Mouse (Mus musculus) megakaryocyte progenitor cell, adult 5-6 weeks (primary cell): ENCODE measurements around the gene Gm10961. TPM values are rescaled to one million over a fixed set of nuclear protein-coding genes. Genes with fewer than 3 reads are reported as not detected.

Experiments used
- ATAC-seq: replicated peaks from 2 replicates; pipeline ENCODE4 v1.8.0; 2016; ENCODE audit warnings: mild to moderate bottlenecking, moderate TSS enrichment, inconsistent platforms; ENCODE audit not compliant: poor library complexity
- total RNA-seq, 2 experiments: library from RNA; stranded (forward) in 1 of 2; stranded (reverse) in 1 of 2; fragments of 157-497, 149-512 nt in 1 of 2; fragments of 200-1000 nt in 1 of 2; gene quantifications; 2 replicates each; pipeline versions ENCODE4 v1.2.3 to v1.2.4; 2015 to 2017

The Gm10961 gene
- total RNA-seq (2015) (not detected in 2 replicates), total RNA-seq (2017) (not detected in 2 replicates)

DNA sequence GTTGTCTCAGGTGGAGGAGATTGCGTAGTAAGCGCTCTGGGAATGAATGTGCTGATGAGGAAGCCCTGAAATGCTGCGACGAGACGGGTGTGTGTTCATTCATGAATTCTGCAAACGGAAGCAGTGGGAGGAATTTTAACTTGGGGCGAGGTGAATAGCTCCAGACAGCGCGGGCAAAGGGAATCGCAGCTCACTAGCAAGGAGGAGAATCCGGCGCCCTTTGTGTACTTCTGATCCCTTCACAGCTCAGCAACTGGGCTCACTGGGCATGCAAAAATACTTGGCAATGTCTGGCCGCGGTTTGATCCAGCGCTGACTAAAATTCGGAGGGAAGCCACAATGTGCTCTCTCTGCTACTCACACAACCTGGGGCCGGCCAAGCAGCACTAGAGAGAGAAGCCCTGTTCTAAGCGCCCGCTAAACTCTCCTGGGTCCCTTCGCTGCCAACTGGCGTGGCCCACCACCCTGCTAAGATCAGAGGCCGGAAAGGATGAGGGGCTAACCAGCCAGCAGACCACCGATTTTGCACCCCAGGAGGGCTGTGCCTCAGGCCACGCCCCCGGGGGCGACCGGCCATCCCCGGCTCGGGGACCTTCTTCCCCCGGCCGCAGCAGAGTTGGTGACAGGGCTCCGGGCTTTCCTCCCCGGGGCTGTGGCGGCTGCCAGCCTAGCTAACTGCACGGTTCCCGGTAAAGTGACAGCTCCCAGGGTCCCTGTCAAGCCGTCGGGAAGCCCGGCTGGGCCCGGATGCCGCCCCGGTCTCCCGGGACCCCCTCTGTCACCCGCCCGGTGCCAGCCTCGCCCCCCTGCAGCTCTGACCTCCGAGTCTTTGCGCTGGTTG is at the start of gene Gm10961:
Gene Gm10961, plus strand, starts transcription at position 641 of the 841 bp plus-strand sequence.
- ATAC-seq: peak; percentile 35

DNA sequence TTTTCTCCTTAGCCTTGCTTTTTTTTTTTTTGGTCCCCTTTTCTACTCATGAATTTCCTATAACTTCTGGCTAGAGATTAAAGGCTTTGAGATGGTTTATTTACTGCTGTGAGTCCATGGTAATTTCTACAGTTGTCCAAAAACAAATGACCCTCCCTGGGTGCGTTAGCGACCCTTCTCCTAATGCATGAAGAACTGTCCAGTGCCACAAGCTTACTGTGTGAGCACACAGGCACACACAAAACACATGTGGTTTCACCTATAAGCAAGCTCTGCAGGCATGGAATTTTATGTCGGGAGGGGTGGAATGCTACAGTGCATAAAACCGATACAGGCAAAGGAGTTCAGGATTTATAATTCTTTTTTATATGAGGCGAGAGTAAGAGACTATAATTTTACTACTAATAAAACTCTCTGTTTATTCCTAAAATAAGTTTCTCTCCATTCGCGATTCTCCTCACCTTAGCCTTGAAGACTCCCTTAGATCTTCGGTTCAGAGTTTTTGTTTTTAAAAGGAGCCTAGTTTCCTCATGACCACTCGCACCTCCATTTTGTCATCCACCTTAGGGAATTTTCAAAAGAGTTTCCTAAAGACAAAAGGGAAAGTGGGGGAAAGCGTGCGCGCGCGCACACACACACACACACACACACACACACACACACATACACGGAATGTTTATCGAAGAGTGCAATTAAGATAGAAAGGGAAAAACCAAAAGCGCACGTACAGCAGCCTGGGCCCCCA is 48.8 kb upstream of the Gm10961 start:
- no peak for ATAC-seq

DNA sequence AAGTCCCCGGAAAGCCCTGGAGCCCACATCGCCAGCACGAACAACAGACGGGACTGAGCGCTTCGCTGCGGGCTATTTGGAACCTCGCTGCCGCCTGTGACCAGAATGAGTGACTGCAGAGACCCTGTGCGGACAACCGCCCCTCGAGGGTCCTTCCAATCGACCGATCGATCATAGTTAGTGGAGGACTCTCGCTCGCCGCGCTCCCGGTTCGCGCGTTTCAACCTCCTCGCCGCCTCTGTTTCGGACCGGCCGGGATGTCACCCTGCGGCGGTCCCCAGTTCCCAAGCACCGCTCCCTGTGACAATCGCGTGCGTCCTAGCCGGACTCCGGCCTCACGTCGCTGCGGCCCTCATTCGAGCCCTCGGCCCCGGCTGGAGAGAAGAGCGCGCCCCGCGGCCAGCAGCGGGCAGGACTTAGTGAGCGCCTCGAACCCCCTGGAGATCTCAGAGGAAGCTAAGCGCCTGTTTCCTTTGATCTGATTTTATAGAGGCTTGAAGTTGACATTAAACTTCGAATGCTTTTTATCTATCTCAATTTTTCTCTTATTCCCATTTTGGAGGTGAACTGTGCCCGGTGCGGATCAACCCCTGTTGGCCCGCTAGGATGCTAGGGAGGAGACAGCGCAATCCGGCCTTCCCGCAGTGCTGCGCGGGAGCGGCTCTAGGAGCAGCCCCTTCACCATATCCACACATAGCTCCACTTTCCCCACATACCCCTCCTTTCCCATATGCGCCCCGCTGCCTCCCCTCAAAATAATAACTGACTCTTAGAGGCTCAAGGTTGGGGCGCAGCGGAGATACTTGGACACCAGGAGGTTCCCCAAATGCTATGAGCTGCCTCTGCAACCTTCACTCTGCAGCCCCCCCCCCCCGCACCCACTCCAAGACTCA is 48.0 kb upstream of the Gm10961 start:
- ATAC-seq: no peak

DNA sequence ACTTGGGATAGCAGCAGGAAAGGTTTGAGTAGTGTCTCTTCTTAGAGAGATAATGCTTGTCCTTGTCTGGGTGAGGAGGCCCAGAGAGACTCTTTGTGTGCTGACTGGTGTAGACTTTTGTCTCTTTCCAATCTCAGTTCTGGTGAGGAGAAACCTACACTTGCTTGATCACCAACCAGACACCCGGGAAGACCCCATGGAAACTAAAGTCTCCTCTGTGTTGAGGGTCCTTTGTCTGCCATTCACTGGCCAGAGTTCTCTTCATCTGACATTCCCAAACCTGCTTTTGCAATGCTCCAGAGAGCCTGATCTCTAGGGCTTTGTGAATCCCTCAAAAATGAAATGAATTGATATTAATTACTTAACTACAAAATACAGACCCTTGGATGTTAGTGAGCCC is 47.2 kb upstream of the Gm10961 start:
- ATAC-seq: no peak

DNA sequence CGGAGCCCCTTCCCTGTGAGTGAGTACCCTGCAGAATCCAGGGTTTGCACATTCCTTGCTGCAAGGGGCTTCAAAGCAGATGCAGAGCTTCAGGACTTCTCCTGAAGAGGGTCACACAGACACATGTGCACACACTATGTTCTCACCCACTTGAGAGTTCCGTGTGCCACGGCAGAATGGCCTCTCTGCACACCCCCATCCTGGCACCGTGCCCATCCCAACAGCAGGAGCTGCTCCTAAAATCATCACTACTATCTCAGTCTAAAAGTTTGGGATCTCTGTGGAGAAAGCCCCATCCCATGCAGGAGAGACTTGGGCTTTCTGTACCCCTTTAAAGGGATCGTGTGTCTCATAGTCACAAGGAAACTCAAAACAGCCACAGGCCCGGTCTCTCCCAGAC is 44.6 kb upstream of the Gm10961 start:
- ATAC-seq: no peak

DNA sequence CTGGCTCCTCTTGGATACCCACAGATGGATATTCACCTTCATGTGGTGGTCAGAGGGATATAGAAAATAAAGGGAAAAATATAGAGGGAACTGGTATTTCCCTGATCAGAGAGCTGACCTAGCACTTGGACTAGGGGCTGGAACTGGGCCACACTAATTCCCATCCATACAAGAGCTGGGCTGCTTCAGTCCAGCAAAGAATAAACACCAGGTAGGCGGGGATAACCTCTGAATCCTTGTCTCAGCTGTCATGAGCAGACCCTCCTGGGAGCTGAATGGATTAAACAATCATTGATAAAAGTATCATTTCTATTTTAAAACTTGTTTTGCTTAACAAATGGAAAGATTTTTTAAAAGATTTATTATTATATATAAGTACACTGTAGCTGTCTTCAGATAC is 39.5 kb upstream of the Gm10961 start:
- no peak for ATAC-seq

DNA sequence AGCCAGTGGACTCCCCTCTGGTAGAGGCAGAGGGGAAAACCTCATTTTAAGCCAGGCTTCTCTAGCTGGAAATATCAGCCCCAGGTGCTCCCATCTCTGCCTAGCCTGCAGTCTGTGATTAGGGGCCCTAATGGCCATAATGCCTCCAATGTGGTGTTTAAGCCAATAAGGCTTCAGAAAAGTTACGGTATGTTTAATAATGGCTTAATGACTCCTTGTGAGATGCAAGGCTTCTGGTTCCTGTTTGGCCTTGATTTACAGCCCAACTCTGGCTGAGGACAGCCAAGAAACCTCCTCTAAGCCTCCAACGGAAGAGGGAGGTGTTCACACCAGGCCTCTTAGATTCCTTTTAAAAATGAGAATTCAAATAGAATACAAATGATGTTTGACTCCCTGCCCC is 37.5 kb upstream of the Gm10961 start:
- no peak for ATAC-seq

DNA sequence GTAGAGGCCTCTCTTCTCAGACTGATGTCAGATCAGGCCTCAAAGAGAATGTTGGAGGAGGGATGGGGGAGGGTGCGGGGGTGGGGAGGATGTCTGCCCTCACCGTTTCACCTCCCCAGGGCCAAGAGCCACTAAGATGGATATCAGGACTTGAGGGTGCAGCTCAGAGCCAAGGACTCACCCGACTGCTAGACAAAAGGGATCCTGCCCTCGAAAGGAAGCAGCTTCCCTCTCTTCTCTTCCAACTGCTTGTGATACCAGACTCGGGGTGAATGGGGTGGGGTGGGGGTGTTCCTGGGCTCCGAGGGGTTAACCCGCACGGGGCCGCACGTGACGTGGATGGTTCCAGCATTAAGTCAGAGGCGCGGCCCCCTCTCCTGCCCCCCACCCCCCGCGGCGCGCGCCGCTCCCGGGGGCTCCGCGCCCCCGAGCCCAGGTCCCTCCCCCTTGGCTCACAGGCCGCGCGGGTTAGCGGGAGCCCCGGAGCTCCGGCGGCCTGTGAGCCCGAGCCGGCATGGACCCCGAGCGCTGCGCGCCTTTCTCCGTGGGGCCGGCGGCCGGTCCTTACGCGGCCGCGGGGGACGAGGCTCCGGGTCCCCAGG is 36.4 kb upstream of the Gm10961 start, which contains the start of gene Alx3:
Gene Alx3, plus strand, starts transcription at position 370 of the 602 bp plus-strand sequence.
- no peak for ATAC-seq

DNA sequence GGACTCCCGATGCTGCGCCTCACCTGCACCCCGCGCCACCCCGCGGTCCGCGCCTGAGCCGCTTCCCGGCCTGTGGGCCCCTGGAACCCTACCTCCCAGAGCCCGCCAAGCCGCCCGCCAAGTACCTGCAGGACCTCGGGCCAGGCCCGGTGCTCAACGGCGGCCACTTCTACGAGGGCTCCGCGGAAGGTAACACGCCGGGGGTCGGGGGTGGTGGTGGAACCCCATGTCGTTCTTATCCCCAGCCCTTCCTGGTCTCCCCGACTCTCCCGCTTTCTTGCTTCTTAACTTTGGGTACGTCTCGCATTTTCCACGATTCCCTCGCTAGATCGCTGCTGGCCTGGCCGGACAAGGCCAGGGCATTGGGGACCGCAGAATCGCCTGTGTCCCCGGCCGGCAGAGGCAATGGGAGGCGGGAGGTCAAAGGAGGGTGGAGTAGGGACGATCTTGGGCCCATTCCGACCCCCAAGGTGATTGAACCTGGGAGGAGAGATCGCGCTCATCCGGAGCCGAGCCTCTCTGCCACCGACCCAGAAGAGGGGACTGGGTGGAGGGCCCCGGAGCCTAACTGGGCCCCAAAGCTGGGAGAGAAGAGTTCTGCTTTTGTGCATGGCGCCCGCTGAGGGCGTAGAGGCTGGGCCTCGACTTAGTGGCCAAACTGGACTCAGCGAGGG is 35.7 kb upstream of the Gm10961 start:
- no peak for ATAC-seq

DNA sequence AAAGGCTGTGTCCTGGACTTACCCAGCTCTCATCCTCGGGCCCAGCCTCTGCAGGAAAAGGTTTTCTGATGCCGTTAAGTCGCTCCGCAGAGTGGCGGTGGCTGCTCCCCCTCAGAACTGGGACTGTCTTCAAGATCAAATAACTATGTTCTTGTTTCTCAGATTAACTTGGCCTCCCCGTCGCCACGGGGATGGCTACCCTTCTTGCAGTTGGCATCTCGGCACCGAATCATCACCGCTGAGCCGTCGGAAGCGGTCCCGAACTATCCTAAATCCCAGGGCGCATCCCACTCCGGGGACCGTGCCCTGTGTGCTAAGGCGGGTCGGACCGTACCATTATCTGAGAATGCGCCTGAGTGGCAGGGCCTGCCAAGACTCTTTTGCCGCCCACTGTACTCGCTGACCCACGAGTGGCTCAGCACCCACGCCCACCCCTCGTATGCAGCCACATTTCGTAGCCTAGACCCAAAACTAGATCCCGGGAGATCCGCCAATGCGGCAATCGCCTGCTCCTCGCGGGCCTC is 35.1 kb upstream of the Gm10961 start:
- ATAC-seq: no peak

DNA sequence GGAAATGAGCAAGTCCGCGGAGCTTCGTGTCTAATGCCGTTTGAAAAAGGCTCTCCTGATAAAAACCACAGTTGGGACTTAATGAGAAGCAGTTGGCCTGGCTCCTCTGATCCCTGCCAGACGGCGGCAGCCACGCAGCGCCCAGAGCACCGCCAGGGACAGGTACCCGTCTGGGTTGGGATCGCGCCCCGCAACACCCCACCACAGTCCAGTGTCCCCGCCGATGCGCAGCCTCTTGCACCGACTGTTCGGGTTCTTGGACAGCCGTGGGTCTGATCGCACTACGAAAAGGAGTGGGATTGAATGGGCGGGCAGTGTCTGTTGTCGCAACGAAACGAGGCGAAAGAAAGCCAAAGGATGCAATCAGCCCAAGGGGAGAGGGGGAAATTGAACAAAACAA is 34.6 kb upstream of the Gm10961 start:
- 0 out of 2 replicates have a peak, but pooled peaks have one; percentile 18 for ATAC-seq

DNA sequence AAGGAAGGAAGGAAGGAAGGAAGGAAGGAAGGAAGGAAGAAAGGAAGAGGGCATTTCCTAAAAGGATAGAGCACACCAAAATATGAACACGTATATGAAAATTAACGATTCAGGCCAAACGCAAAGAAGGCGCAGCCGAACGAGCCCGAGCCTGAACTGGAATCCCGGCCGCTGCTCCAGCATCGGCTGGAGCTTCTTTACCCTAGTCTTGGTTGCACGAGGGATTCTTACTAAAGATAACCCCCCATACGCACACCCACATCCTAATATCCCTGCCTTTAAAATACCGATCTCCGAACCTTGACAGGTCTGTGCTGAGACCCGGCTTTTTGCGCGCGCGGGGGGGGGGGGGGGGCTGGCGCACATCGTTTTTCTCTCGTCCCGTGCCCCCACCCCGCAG is 34.0 kb upstream of the Gm10961 start:
- ATAC-seq: no peak

DNA sequence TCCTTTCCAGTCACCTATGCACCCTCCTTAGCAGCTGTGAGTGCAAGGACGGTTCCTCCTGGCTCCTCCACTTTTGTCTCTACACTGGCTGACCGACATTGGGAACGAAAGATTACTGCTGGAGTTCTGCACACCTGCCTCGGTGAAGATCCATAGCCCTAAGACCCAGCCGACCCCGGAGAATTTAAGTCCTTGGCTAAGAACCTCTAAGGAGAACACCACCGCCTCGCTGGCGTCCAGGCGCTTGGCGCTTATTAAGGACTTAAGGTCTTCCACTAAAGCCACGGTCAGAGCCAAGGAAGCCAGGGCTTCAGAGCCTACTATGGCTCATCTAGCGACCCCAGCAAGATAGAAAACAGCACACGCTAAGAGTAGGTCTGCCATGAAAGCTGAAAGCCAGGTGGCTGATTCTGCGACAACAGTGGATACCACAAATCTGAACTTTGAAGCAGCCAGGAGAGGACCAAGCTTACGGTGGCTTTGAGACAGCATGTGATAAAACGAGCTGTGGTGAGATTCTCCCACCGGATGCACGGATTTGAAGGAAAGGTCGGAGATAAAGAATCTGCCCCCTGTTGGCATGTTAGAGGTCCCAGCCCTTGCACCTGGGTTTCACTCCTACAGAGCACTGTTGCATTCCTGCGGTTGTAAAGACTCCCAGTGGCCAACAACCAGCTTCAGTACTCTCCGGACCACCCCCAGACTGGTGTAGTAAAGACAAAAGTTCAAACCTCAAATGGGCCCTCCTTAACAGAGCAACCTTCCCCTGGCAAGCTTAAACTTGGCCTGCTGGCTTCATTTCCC is 33.3 kb upstream of the Gm10961 start:
- no peak for ATAC-seq

DNA sequence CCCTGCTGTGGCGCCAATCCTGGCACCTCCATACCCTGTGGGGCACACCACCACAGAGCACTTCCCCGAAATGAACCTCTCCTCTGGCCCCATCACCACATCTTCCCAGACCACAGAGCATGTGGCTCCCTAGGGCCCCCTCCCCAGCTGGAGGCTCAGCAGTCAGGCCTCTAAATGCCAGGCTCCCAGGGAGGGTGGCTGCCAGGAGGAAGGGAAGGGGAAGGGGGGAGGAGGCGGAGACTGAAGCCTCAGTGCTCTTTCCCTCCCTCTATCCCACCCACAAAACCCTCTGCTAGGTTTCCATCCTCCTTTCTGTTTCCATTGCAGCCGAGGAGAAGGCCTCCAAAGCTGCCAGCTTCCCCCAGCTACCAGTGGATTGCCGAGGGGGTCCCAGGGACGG is 31.0 kb upstream of the Gm10961 start:
- ATAC-seq: no peak

DNA sequence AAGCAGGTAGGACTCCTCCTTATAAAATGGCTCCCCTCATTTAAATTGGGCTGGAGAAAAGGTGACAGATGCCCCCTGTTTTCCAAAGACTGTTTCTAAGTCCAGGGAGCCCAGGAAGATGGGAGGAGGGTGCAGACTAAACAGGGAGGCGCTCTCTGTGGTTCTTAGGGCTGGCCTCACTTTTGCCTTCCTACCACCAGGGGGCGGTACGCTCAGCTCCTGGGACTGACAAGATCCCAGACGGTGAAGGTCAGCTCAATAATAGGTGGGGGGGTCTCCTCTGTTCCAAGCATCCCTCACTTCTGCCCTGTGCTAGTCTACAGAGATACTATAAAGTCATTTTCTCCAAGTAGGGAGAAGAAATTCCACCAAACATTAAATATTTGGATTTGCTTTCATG is 25.8 kb upstream of the Gm10961 start:
- ATAC-seq: peak; percentile 90

DNA sequence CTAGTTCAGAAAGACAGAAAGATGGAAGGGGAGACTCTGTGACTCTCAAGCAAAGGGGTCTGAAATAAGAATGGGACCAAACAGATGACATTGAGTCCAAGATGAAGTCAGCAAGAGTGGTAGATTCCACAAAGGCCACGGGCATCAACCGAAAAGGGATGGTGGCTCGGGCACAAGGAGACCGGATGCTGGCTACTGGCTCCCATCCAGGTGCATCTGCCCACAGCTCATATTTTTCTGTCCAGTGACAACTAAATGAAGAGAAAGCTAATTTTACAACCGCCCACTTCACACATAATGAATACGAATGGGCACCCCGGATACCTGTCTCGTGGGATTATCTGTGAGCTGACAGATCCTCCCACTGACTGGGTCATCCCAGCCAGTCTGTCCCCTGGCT is 23.9 kb upstream of the Gm10961 start:
- no peak for ATAC-seq

DNA sequence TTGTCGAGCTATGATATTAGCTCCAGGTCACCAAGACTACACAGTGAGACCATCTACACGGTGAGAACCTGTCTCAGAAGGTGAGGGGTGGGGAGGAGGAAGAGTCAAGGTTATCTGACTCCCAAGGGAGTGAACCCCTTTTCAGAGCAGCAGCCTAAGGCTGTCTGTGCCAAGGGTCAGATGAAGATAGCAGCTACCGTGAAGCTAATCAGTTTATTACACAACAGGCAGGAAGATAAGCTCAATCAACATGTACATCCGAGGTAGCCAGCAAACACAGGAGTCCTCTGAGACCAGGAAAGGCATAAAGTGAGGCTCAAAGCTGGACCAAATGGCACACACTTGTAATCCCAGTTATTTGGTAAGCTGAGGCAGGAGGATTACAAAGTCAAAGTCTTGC is 22.3 kb upstream of the Gm10961 start:
- no peak for ATAC-seq

DNA sequence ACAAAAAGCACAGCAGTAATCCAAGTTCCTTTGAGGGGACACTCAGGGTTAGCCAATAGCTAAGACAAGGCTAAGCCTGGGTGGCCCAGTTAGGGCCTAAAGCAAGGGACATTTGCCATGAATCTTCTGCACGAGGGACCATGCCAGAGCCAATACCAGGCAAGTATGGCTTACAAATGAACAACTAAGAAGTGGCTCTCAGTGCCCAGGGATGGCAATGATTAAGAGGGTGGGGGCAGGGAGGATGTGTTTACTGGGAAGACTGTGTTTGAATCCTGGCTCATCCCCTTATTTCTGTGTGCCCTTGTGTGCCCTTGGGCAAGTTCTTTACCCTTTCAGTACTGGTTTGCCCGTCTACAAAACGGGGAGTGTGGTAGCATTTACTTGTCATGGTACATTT is 21.7 kb upstream of the Gm10961 start:
- no peak for ATAC-seq

DNA sequence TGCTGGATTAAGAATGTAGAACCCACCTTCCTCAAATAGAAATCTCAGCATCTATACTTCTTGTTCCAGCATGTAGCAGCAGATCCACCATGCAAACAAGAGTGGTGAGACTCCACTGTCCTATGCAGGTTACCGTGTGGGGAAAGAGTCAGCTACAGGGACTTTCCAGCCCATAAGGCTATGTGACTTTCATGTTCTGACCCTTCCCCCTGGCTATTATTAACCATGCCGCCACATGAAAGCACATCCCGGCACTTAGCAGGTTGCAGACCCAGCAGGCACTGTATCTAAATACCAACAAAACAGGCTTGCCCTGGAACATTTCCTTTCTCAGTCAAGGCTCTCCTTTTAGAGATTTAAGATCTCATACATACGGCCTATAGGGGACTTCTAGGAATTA is 19.7 kb upstream of the Gm10961 start:
- ATAC-seq: no peak
